Mouse (Mus musculus) T-cell, adult 66 days (primary cell): ENCODE measurements around the gene Rai14. TPM values are rescaled to one million over a fixed set of nuclear protein-coding genes. Genes with fewer than 3 reads are reported as not detected.

Experiments
- total RNA-seq, 2 experiments: library from RNA; stranded (reverse); gene quantifications; 3 replicates in 1 of 2; 4 replicates in 1 of 2; pipeline ENCODE4 v1.2.4; 2023

Gene Rai14
- total RNA-seq, result under 1 TPM; 0.12 to 0.38 TPM

DNA sequence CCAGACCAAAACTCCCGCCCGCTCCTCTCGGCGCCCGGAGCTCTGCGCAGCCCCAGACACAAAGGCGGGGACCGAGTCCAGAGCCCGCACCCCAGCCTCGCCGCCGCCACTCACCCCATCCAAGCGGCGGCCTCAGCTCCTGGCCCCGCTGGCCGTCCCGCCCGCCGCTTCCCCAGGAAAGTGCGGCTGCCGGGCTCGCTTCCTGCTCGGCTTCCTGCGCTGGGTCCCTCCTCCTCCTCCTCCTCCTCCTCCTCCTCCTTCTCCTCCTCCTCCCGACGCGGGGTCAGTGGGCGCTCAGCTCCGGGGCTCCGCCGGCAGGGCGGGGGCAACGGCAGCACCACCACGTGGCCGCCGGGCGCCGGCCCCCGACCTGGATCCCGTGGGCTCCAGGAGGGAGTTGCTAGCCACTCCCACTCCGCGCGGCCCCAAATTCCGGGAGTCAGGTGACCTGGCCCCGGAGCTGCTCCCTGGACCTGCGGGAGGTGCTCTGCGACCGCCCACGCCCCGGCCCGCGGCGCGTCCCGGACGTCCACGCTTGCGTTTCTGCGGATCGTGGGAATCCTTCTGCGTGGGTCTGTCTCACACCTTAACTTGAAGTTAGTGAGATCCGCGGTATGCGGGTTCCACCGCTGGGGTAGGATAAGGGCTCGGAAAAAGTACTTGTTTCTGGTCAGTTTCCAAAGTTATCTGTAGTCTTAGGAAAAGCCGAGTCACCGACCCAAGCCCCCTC, at the start of gene Rai14:
Gene Rai14, minus strand, starts transcription at position 216 of the 730 bp plus-strand sequence.

DNA sequence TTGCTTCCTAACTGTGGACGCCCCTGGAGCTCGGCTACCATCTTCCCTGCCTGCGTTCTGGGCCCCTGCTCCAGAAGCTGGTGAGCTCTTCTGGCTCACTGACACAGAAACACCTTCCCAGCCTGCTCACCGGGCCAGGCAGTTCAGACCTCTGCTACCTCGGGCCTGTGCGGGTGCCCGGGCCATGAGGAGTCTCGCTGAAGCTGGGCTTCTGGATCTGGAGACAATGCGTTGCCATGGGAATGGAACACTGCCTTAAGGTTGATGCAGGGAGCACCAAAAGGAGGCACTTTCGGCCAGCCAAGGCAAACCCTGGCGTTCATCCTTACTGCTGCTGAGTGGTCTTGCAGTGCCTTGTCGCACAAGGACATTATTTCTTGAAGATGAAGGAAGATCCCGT, 156.0 kb downstream of the Rai14 start, which contains the start of gene Ttc23l:
Gene Ttc23l, minus strand, starts transcription at position 204 of the 400 bp plus-strand sequence.

Other genes with a start within 250 kb of the Rai14 start
- gene Dnajc21, start 244.1 kb downstream of the Rai14 start, total RNA-seq, result 10 to 100 TPM; 33.8 to 36.7 TPM
- 10 to 100 TPM; 38.8 to 55.4 TPM for gene Brix1, start 228.7 kb downstream of the Rai14 start, total RNA-seq
- 10 to 100 TPM; 35.8 to 43.6 TPM for gene Rad1, start 228.6 kb downstream of the Rai14 start, total RNA-seq
- not detected for gene Ttc23l, start 156.0 kb downstream of the Rai14 start, total RNA-seq
- not detected for gene C1qtnf3, start 237.7 kb upstream of the Rai14 start, total RNA-seq